Mouse (Mus musculus) limb, embryonic 14.5 days (tissue): ENCODE data around the gene Eif4a1. TPM values are rescaled to one million over a fixed set of nuclear protein-coding genes. Genes with fewer than 3 reads are reported as not detected.

Experiments
- ATAC-seq: fragments of 200-750 bp; cut with Nextera tagmentation; 2 replicates; pipeline ENCODE4 v1.8.0; 2017; ENCODE audit warnings: low read depth, moderate number of reproducible peaks, moderate TSS enrichment; ENCODE audit not compliant: low FRiP score
- DNase-seq: peaks from one replicate; pipeline ENCODE4 v3.0.0-alpha.2; 2015; ENCODE audit warnings: low spot score
- H3K27ac ChIP-seq: fragments of 300-500 bp; sonication (generic); replicated peaks from 2 replicates; pipeline ENCODE4 v1.5.1; 2014; ENCODE audit warnings: low read depth, mild to moderate bottlenecking, low read length, moderate library complexity, mixed read lengths
- H3K27me3 ChIP-seq: fragments of 300-500 bp; sonication (generic); 2 replicates; pipeline ENCODE4 v1.6.1; 2014; ENCODE audit warnings: low read length, mixed read lengths; ENCODE audit not compliant: control insufficient read depth, insufficient read depth
- H3K36me3 ChIP-seq: fragments of 300-500 bp; sonication (generic); 2 replicates; pipeline ENCODE4 v1.6.1; 2014; ENCODE audit warnings: mild to moderate bottlenecking, low read length, moderate library complexity, mixed read lengths; ENCODE audit not compliant: control insufficient read depth, insufficient read depth
- H3K4me1 ChIP-seq: fragments of 300-500 bp; sonication (generic); 2 replicates; pipeline ENCODE4 v1.6.1; 2014; ENCODE audit warnings: antibody characterized with exemption, low read length, mixed read lengths; ENCODE audit not compliant: control insufficient read depth, insufficient read depth
- H3K4me2 ChIP-seq: fragments of 300-500 bp; sonication (generic); replicated peaks from 2 replicates; pipeline ENCODE4 v1.6.1; 2014; ENCODE audit warnings: low read depth, mild to moderate bottlenecking, low read length, moderate library complexity; ENCODE audit not compliant: severe bottlenecking
- H3K4me3 ChIP-seq: fragments of 300-500 bp; sonication (generic); replicated peaks from 2 replicates; pipeline ENCODE4 v1.5.1; 2014; ENCODE audit warnings: low read length
- H3K9ac ChIP-seq: fragments of 300-500 bp; sonication (generic); 2 replicates; pipeline ENCODE4 v1.6.1; 2014; ENCODE audit warnings: mild to moderate bottlenecking, low read depth, low read length, moderate library complexity; ENCODE audit not compliant: severe bottlenecking
- H3K9me3 ChIP-seq: fragments of 300-500 bp; sonication (generic); 2 replicates; pipeline ENCODE4 v1.6.1; 2016; ENCODE audit warnings: low read length; ENCODE audit not compliant: control insufficient read depth
- POLR2A ChIP-seq: fragments of 200-500 bp; IDR thresholded peaks from 2 replicates; pipeline ENCODE4 v1.8.0; 2012; ENCODE audit warnings: inconsistent platforms, mild to moderate bottlenecking, moderate library complexity, borderline replicate concordance; ENCODE audit not compliant: insufficient read depth, insufficient read length; ENCODE audit errors: extremely low read depth
- WGBS: fragments of 180-500 bp; shearing (Covaris S2); extraction: QIAGEN DNeasy Blood & Tissue Kit; methylation state at CpG from one replicate; pipeline ENCODE4 v1.1.7; 2014; 5-methylcytosine and 5-hydroxymethylcytosine counted together
- polyA plus RNA-seq, 2 experiments: library from polyadenylated mRNA; depleted of rRNA in 1 of 2; stranded (reverse) in 1 of 2; unstranded in 1 of 2; fragments of >200 nt; fragmentation: Nextera tagmentation in 1 of 2; extraction: Ambion mirVana in 1 of 2; gene quantifications; 2 replicates each; pipeline versions ENCODE4 v1.2.1 to v1.2.3; 2012 to 2014

The Eif4a1 gene
- polyA plus RNA-seq, 2 experiments: 561 to 887 TPM

DNA sequence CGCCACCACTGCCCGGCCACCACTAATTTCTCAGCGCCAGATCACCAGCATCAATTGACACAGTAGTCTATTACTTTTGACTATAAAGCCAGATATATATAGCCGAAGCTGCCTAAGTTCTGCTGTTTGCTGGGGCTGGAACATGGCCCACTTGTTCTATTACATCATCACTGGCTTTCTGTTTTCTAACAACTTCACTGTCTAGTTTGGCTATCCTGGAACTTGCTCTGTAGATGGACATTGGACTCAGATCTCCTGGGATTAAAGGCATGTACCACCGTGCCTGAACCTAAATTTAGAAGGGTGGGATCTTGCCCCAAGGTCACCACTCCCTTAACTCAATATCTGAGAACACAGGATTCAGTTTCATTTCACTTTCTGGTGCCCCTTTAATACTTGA is 26.4 kb downstream of the Eif4a1 start:
- no peaks in the 10 kb centered on the region for H3K9me3 ChIP-seq
- no peak overlapping the region for H3K9ac ChIP-seq
- no peaks in the 10 kb centered on the region for H3K4me1 ChIP-seq
- WGBS: 91% methylated on average over 5 of the region's 5 CpGs
- no peak for TF ChIP-seq POLR2A
- peaks cover 96% of the 10 kb centered on the region for H3K36me3 ChIP-seq
- H3K4me2 ChIP-seq: no peak overlapping the region
- H3K27me3 ChIP-seq: no peaks in the 10 kb centered on the region
- H3K27ac ChIP-seq: no peak overlapping the region
- no peak overlapping the region for H3K4me3 ChIP-seq
- DNase-seq (no peak), ATAC-seq (no peak)

DNA sequence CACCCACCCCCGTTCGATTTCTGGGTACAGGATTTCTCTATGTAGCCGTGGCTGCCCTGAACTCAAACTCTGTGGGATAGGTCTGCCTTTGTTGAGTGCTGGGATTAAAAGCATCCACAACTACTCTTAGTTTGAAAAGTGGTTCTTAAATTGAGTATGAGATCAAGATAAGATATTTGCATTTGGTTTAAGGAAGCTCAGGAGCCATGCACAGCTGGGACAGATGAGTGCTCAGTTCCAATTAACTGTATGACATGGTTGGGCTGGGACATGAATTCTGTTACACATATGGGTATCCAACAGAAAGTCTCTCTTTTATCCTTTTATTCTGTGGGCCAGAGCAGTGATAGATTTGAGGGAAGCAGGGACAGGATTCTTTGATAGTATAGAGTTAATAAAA is 36.8 kb downstream of the Eif4a1 start:
- ATAC-seq (no peak), DNase-seq (no peak)
- Histone ChIP-seq H3K36me3 (peaks cover 26% of the 10 kb centered on the region), H3K9me3 (no peaks in the 10 kb centered on the region), H3K27ac (no peak overlapping the region), H3K27me3 (no peaks in the 10 kb centered on the region), H3K4me3 (no peak overlapping the region), H3K4me2 (peak overlapping the region; percentile 23; the same call in 1 of the 2 replicates), H3K9ac (no peak overlapping the region), H3K4me1 (peaks cover 16% of the 10 kb centered on the region; the same call in 1 of the 2 replicates)
- 91% methylated on average over 3 of the region's 3 CpGs for WGBS
- no peak for TF ChIP-seq POLR2A

DNA sequence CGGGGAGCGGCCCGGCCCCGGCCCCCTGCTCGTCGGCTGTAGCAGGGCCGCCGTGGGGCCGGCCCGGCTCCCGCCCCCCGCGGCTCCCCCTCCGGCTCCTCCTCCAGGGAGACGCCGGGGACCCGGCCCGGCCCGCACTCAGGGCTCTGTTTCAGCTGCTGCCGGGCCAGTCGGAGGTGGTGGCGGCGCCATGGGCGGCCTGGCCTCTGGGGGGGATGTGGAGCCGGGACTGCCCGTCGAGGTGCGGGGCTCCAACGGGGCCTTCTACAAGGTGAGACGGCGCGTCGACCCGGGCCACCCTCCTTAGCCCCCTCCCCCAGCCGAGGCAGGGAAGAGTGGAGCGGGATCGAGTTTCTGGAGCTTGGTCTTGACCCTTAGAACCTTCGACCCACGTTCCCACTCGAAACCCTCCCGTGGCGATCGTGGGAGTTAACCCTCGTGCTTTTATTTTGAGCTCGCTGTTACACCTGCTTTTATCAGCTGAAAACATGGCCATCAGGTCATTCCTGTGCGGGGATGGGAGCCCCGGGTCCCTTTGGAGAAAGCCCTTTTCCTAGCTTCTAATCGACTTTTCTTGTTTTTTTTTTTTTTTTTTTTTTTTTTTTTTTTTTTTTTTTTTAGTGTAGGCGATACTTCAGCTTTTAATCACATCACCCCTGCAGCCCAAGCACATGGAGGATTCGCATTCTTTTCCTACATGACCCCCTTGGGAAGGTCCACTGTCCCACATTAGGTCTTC is 38.9 kb downstream of the Eif4a1 start:
- ATAC-seq: peak; percentile 51
- under 1% methylated on average over 40 of the region's 50 CpGs for WGBS
- Histone ChIP-seq H3K4me1 (peaks cover 16% of the 10 kb centered on the region; the same call in 1 of the 2 replicates), H3K9me3 (no peaks in the 10 kb centered on the region), H3K4me3 (peak overlapping the region; percentile 98), H3K27ac (peak overlapping the region; percentile 95), H3K4me2 (peak overlapping the region; percentile 77), H3K36me3 (peaks cover 9% of the 10 kb centered on the region), H3K27me3 (no peaks in the 10 kb centered on the region), H3K9ac (peak overlapping the region; percentile 94)
- no peak for TF ChIP-seq POLR2A
- no peak for DNase-seq

DNA sequence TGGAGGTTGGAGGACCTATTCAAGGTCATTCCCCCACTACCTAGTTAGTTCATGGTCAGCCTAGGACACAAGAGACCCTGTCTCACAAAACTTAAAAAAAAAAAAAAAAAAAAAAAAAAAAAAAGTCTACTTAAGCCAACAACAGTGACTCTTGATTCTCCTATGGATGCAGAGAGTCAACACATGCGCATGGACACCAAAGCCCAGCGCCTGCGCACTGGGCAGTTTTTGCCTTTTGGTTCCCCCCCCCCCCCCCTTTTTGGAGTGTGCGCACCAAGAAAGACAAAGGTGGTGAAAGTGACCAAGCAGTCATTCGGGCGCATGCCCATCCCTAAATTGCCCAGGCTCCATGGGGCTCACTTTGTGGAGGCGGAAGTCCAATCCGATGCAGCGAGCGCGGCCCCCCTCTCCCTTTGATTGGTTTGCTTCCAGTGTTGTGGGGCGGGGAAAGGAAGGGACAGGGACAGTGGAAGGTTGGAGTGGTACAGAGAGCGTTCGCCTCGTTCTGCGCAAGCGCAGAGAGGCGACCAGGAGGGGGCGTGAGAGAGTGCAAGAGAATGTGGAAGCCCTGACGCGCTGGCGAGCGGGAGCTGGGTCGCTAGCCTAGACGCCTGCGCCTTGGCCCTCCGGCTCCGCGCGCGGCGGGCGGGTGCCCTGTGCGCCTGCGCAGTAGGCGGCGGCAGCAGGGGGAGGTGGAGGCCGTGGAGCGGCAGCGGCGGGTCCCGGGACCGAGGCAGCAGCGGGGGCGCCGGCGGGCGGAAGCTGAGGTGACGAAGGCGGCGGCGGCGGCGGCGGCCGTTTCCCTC is 39.7 kb downstream of the Eif4a1 start, which contains the start of gene Fxr2:
TSS of gene Fxr2 (plus strand) at position 707 of the 806 bp plus-strand sequence.
- WGBS: 1% methylated on average over 25 of the region's 56 CpGs
- TF ChIP-seq POLR2A: 0 out of 2 replicates have a peak, but pooled peaks have one; percentile 60
- H3K27ac ChIP-seq: peak within 1 kb of the TSS; percentile 95
- H3K9ac ChIP-seq: peak within 1 kb of the TSS; percentile 94
- H3K36me3 ChIP-seq: peaks cover 9% of the 10 kb centered on the region
- H3K9me3 ChIP-seq: no peaks in the 10 kb centered on the region
- H3K4me3 ChIP-seq: peak within 1 kb of the TSS; percentile 98
- peak within 1 kb of the TSS; percentile 77 for H3K4me2 ChIP-seq
- H3K4me1 ChIP-seq: peaks cover 16% of the 10 kb centered on the region; the same call in 1 of the 2 replicates
- no peaks in the 10 kb centered on the region for H3K27me3 ChIP-seq
- DNase-seq: peak; percentile 99
- peak; percentile 98 for ATAC-seq

DNA sequence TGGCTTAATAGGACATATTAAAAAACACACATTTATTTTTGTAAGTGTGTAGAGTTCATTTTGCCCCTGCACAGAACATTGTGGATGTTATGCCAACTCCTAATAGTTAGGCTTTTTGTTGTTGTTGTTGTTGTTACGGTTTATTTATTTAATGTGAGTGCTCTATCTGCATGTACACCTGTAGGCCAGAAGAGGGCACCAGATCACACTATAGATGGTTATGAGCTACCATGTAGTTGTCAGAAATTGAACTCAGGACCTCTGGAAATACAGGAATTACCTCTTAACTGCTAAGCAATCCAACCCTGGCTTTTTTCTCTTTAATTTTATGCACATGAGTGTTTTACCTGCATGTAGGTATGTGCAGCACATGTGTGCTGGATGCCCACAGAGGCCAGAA is 42.4 kb downstream of the Eif4a1 start:
- Histone ChIP-seq H3K4me2 (no peak overlapping the region), H3K9ac (no peak overlapping the region), H3K27ac (no peak overlapping the region), H3K36me3 (no peaks in the 10 kb centered on the region), H3K9me3 (no peaks in the 10 kb centered on the region), H3K4me3 (no peak overlapping the region), H3K4me1 (peaks cover 5% of the 10 kb centered on the region; the same call in 1 of the 2 replicates), H3K27me3 (no peaks in the 10 kb centered on the region)
- WGBS: 67% methylated on average over 1 of the region's 1 CpGs
- ATAC-seq (no peak), DNase-seq (no peak)
- TF ChIP-seq POLR2A: no peak
